ENCODE assay signal across 8 mouse cellular contexts in the genomic region with DNA sequence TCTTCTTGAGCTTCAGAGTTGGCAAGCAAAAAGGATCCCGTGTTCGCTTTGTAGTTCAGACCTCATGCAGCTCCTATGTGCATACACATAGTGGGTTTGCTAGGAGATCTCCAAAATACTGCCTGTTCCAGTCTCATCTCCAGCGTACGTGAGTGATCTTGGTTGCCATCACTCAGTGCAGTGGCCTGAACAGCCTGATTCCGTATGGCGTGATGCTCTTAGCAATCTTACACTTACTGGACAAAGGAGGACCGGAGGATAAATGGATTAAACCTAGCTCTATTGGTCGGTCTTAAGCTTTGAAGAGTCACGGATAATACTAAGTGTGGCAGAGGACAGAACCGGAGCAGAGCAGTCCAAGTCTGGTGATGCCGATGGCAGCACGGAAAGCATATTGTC. TPM values are rescaled to one million over a fixed set of nuclear protein-coding genes. Genes with fewer than 3 reads are reported as not detected.
A peak's percentile ranks its signal among the peaks of the same experiment; 100 is the strongest.
DNase-seq lines count a peak whose midpoint lies in the region; ATAC-seq and TF ChIP-seq lines count a peak whose summit lies in the region.

No protein-coding gene starts in this region.

- no peak for TF ChIP-seq RAD21 in MEL (IDR thresholded peaks at IDR 0.05; ENCODE audit: low read depth, low read length)

- peak overlapping the region; percentile 79 for H3K9ac ChIP-seq in heart, embryonic 11.5 days (ENCODE audit: low read depth, low read length)
- peak overlapping the region; percentile 80 for H3K9ac ChIP-seq in MEL (ENCODE audit: control insufficient read depth, low read depth, low read length, poor library complexity, severe bottlenecking)
- H3K9ac ChIP-seq in heart, embryonic 16.5 days (ENCODE audit: low read length): peak overlapping the region; percentile 78

- no peaks in the 10 kb centered on the region for H3K36me3 ChIP-seq in heart, embryonic 11.5 days (ENCODE audit: control insufficient read depth, insufficient read depth, low read length)
- peaks cover 0 to 6% of the 10 kb centered on the region in 2 experiments; a peak in 1 of 4 replicates for H3K36me3 ChIP-seq in MEL (ENCODE audit: control insufficient read depth in 1 of 2, insufficient read depth in 2 of 2, low read length in 2 of 2)
- peaks cover 10% of the 10 kb centered on the region for H3K36me3 ChIP-seq in heart, embryonic 16.5 days (ENCODE audit: control insufficient read depth, insufficient read depth)

- DNase-seq in heart, adult 9 months (ENCODE audit: low spot score in 2 of 2): no peak
- no peak for DNase-seq in MEL (ENCODE audit: low read depth, low spot score)
- DNase-seq in left cerebral cortex, adult 11 months (ENCODE audit: low spot score): no peak
- no peak for DNase-seq in layer of hippocampus, postnatal 10 days (ENCODE audit: low spot score in 2 of 2)
- no peak for DNase-seq in cerebellum, adult 9-11 months

- peak overlapping the region; percentile 64 for H3K4me3 ChIP-seq in heart, embryonic 11.5 days (ENCODE audit: low read depth, low read length)
- peak overlapping the region; percentile 60 to 77 for H3K4me3 ChIP-seq in MEL (ENCODE audit: control insufficient read depth in 1 of 2, insufficient read depth in 1 of 2, low read depth in 2 of 2, low read length in 2 of 2)
- H3K4me3 ChIP-seq in heart, embryonic 16.5 days (ENCODE audit: low read length): peak overlapping the region; percentile 83

- TF ChIP-seq EP300 in MEL (IDR thresholded peaks at IDR 0.05; ENCODE audit: low read depth in 1 of 2, low read length in 2 of 2): no peak

- no peaks in the 10 kb centered on the region for H3K9me3 ChIP-seq in heart, embryonic 11.5 days (replicated peaks; ENCODE audit: control insufficient read depth, low read length)
- H3K9me3 ChIP-seq in MEL (replicated peaks; ENCODE audit: insufficient read depth, low read length): no peaks in the 10 kb centered on the region
- H3K9me3 ChIP-seq in heart, embryonic 16.5 days (replicated peaks; ENCODE audit: control insufficient read depth, low read length): no peaks in the 10 kb centered on the region

- peak; percentile 13 for ATAC-seq in heart, embryonic 11.5 days (replicated peaks; ENCODE audit: insufficient number of reproducible peaks, low FRiP score, low TSS enrichment)
- ATAC-seq in heart, embryonic 16.5 days (replicated peaks; ENCODE audit: extremely low read depth, insufficient read depth, low FRiP score): no peak
- peak; percentile 1 for ATAC-seq in megakaryocyte, adult 5-6 weeks (ENCODE audit: poor library complexity, severe bottlenecking)

- H3K4me2 ChIP-seq in heart, embryonic 11.5 days: peak overlapping the region; percentile 88
- H3K4me2 ChIP-seq in heart, embryonic 16.5 days (ENCODE audit: low read depth, low read length): peak overlapping the region; percentile 100

- peak overlapping the region; percentile 89 for H3K27ac ChIP-seq in heart, embryonic 11.5 days (ENCODE audit: low read depth, low read length)
- H3K27ac ChIP-seq in MEL (ENCODE audit: control insufficient read depth, low read depth, low read length): peak overlapping the region; percentile 91
- peak overlapping the region; percentile 94 for H3K27ac ChIP-seq in heart, embryonic 16.5 days (ENCODE audit: low read length)

- no peaks in the 10 kb centered on the region for H3K27me3 ChIP-seq in heart, embryonic 11.5 days (ENCODE audit: control insufficient read depth, insufficient read depth, low read length)
- H3K27me3 ChIP-seq in MEL (ENCODE audit: control insufficient read depth in 1 of 2, insufficient read depth in 2 of 2, low read length in 2 of 2): no peaks in the 10 kb centered on the region
- H3K27me3 ChIP-seq in heart, embryonic 16.5 days (ENCODE audit: control insufficient read depth, insufficient read depth, low read length): no peaks in the 10 kb centered on the region

- peaks cover 2% of the 10 kb centered on the region; the same call in 1 of the 2 replicates for H3K79me2 ChIP-seq in MEL (ENCODE audit: control insufficient read depth, insufficient read depth, low read length, poor library complexity)

- TF ChIP-seq CTCF in MEL (IDR thresholded peaks at IDR 0.05 in 2 of 3, conservative IDR thresholded peaks at IDR 0.05 in 1 of 3; ENCODE audit: control insufficient read depth in 1 of 3, insufficient read depth in 1 of 3, low read depth in 2 of 3, low read length in 3 of 3, poor library complexity in 1 of 3, severe bottlenecking in 1 of 3): no peak

- WGBS in heart, embryonic 11.5 days (ENCODE audit: insufficient replicate concordance): 17% methylated on average over 12 of the region's 12 CpGs
- 13% methylated on average over 12 of the region's 12 CpGs for WGBS in heart, embryonic 16.5 days

- 0 out of 2 replicates have a peak, but pooled peaks cover 2% of the 10 kb centered on the region for H3K4me1 ChIP-seq in heart, embryonic 11.5 days (ENCODE audit: control insufficient read depth, insufficient read depth, low read length)
- H3K4me1 ChIP-seq in MEL (ENCODE audit: control insufficient read depth in 1 of 2, insufficient read depth in 2 of 2, low read length in 2 of 2): no peaks in the 10 kb centered on the region; a peak in 1 of 4 replicates
- H3K4me1 ChIP-seq in heart, embryonic 16.5 days (ENCODE audit: control insufficient read depth, insufficient read depth, low read length): peaks cover 8% of the 10 kb centered on the region

- no peak for TF ChIP-seq POLR2A in MEL (IDR thresholded peaks at IDR 0.05; ENCODE audit: control insufficient read depth in 1 of 2, insufficient read depth in 1 of 2, low read depth in 1 of 2, low read length in 2 of 2, poor library complexity in 1 of 2)

TF ChIP-seq in MEL, 35 proteins besides CTCF, POLR2A, EP300 and RAD21:
- TF ChIP-seq ZMIZ1 (IDR thresholded peaks at IDR 0.05; ENCODE audit: low read depth, low read length): no peak
- no peak for TF ChIP-seq MAFK (IDR thresholded peaks at IDR 0.05; ENCODE audit: borderline replicate concordance, low read depth, low read length)
- no peak for TF ChIP-seq MEF2A (IDR thresholded peaks at IDR 0.05; ENCODE audit: extremely low read depth, insufficient replicate concordance, low read depth, low read length, poor library complexity, severe bottlenecking)
- no peak for TF ChIP-seq USF2 (IDR thresholded peaks at IDR 0.05; ENCODE audit: borderline replicate concordance in 1 of 2, insufficient read depth in 1 of 2, low read depth in 1 of 2, low read length in 2 of 2)
- no peak for TF ChIP-seq TAL1 (IDR thresholded peaks at IDR 0.05; ENCODE audit: low read length)
- TF ChIP-seq JUND (IDR thresholded peaks at IDR 0.05; ENCODE audit: low read depth, low read length): no peak
- TF ChIP-seq BHLHE40 (IDR thresholded peaks at IDR 0.05; ENCODE audit: borderline replicate concordance, low read depth, low read length): no peak
- no peak for TF ChIP-seq TBP (IDR thresholded peaks at IDR 0.05; ENCODE audit: low read depth, low read length)
TF ChIP-seq in MEL: peak in this region for 0.

RNA-seq across cellular contexts. Expression of a gene that starts 0.6 kb away (rescaled TPM):
- polyA plus RNA-seq in heart, embryonic 11.5 days (2014; fragmentation: Nextera tagmentation; extraction: Ambion mirVana): 31.4 and 32.2 TPM in 2 replicates
- 12.1 and 12.3 TPM in 2 replicates for total RNA-seq in MEL (2012; rRNA removed)
- polyA plus RNA-seq in MEL (2012; ENCODE audit: insufficient read depth in 1 of 2, insufficient read length in 2 of 2, low read depth in 1 of 2, low replicate concordance in 2 of 2, missing spikeins in 1 of 2): 10 to 100 TPM; 15.9 to 99.4 TPM
- 27.6 and 27.7 TPM in 2 replicates for polyA plus RNA-seq in heart, embryonic 16.5 days (2015; fragmentation: Nextera tagmentation; extraction: Ambion mirVana)
- 77.7 and 81.1 TPM in 2 replicates for total RNA-seq in megakaryocyte, adult 5-6 weeks (2015)
- total RNA-seq in megakaryocyte, adult 5-6 weeks (2017): 77.6 and 82.9 TPM in 2 replicates
- total RNA-seq in layer of hippocampus, postnatal 10 days (2021): 1 to 10 TPM; 6.5 to 6.9 TPM

RNA-seq across cellular contexts. Expression of a gene that starts 22.7 kb away (rescaled TPM):
- polyA plus RNA-seq in heart, embryonic 11.5 days (2014; fragmentation: Nextera tagmentation; extraction: Ambion mirVana): not detected in 2 replicates
- total RNA-seq in MEL (2012; rRNA removed): not detected in 2 replicates
- not detected for polyA plus RNA-seq in MEL (2012; ENCODE audit: insufficient read depth in 1 of 2, insufficient read length in 2 of 2, low read depth in 1 of 2, low replicate concordance in 2 of 2, missing spikeins in 1 of 2)
- 0.07 TPM in 1 of 2 replicates, not detected in the other for polyA plus RNA-seq in heart, embryonic 16.5 days (2015; fragmentation: Nextera tagmentation; extraction: Ambion mirVana)
- total RNA-seq in megakaryocyte, adult 5-6 weeks (2015): 1.5 and 1.8 TPM in 2 replicates
- total RNA-seq in megakaryocyte, adult 5-6 weeks (2017): 1.8 and 2.0 TPM in 2 replicates
- not detected for total RNA-seq in layer of hippocampus, postnatal 10 days (2021)

RNA-seq across cellular contexts. Expression of a gene that starts 29.9 kb away (rescaled TPM):
- polyA plus RNA-seq in heart, embryonic 11.5 days (2014; fragmentation: Nextera tagmentation; extraction: Ambion mirVana): 23.0 and 27.2 TPM in 2 replicates
- 14.6 and 15.0 TPM in 2 replicates for total RNA-seq in MEL (2012; rRNA removed)
- polyA plus RNA-seq in MEL (2012; ENCODE audit: insufficient read depth in 1 of 2, insufficient read length in 2 of 2, low read depth in 1 of 2, low replicate concordance in 2 of 2, missing spikeins in 1 of 2): 10 to 100 TPM in 1 of 2 experiments, not detected in 1; 28.4 TPM
- polyA plus RNA-seq in heart, embryonic 16.5 days (2015; fragmentation: Nextera tagmentation; extraction: Ambion mirVana): 18.0 and 19.0 TPM in 2 replicates
- total RNA-seq in megakaryocyte, adult 5-6 weeks (2015): 46.3 and 51.3 TPM in 2 replicates
- 72.7 and 92.4 TPM in 2 replicates for total RNA-seq in megakaryocyte, adult 5-6 weeks (2017)
- 10 to 100 TPM; 66.6 to 80.9 TPM for total RNA-seq in layer of hippocampus, postnatal 10 days (2021)
